Mouse (Mus musculus): ENCODE measurements around the gene Scgb2b18.
"Not testable (repeated sequence)": the region's sequence is repeated elsewhere in the genome, so short reads cannot be mapped to it uniquely, and the experiment has no call there.

Gene Scgb2b18

DNA sequence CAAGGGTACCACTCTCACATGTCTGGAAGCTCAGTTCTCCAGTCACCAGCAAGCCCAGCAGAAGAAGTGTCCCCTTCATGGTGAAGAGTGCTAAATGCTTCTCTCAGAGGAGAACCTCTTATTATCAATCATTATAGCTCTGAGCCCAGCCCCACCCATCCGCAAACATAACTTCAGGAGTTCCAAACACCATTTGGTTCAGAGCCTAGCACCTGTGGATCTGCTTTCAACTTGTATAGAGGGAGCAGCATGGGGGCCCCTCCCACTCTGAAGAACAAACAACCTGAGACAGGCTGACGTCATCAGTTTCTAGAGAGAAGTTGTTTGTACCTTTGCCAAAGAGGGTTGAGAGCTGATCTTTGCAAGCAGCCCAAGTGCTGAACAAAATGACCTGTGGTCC is at the start of gene Scgb2b18:
TSS of gene Scgb2b18 (minus strand) at position 101 of the 400 bp plus-strand sequence.
- DNase-seq (ENCODE audit: low read depth, low spot score): not testable (repeated sequence)

DNA sequence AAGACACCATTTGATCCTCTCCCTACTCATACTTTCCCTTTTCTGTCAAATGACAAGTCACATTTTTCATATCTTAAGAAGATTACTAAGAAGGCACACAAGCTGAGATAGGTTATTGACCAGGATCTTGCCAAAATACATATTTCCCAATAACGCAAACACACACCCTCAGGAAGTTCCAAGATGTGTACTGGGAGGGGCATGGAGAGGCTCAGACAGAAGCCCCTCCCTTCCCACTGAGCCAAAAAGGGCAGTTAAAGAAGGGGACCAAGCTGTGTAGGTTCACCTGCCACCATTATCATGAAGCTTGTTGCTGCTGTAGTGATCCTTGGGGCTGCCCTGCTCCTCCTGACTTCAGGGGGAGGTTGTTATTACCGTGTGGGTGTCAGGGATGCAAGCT is 11.6 kb upstream of the Scgb2b18 start, which contains the start of gene Scgb1b18:
TSS of gene Scgb1b18 (plus strand) at position 301 of the 400 bp plus-strand sequence.
- not testable (repeated sequence) for DNase-seq (ENCODE audit: low read depth, low spot score)

Data from ZHBTc4 (cell line).